Mouse (Mus musculus) ES-Bruce4 (cell line): ENCODE measurements around the gene Polr3h.

ENCODE experiments used
- CTCF ChIP-seq: IDR thresholded peaks from one replicate; pipeline ENCODE4 v1.8.1; 2011; ENCODE audit warnings: low read depth, low read length
- EP300 ChIP-seq: IDR thresholded peaks from 2 replicates; pipeline ENCODE4 v1.6.1; 2011; ENCODE audit warnings: low read depth, low read length; ENCODE audit not compliant: insufficient read depth
- POLR2A ChIP-seq: IDR thresholded peaks from one replicate; pipeline ENCODE4 v1.8.1; 2011; ENCODE audit warnings: low read length; ENCODE audit not compliant: insufficient read depth

DNA sequence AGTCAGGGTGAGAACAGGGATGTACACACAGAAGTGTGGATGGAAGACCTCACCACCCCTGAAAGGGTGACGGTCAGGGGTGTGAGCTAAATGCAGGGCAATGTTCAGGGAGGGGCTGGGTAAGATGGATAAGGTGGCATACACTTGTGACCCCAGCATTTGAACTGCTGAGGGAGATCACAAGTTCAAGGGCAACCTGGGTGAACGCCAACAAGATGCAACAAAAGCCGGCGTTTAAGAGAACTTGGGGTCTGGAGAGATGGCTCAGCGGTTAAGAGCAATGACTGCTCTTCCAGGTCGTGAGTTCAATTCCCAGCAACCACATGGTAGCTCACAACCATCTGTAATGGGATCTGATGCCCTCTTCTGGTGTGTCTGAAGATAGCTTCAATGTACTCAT is 28.7 kb upstream of the Polr3h start:
- TF ChIP-seq CTCF (no peak), POLR2A (no peak), EP300 (no peak)
